Mouse (Mus musculus) neural tube, embryonic 11.5 days (tissue): Measurements from ENCODE around the gene Wdr73. TPM values are rescaled to one million over a fixed set of nuclear protein-coding genes. Genes with fewer than 3 reads are reported as not detected.

Experiments used
- ATAC-seq: fragments of 200-750 bp; cut with Nextera tagmentation; 2 replicates; pipeline ENCODE4 v1.8.0; 2017; ENCODE audit warnings: moderate number of reproducible peaks, mild to moderate bottlenecking, moderate TSS enrichment, moderate library complexity; ENCODE audit not compliant: insufficient read depth, low FRiP score, low TSS enrichment
- DNase-seq: peaks from one replicate; pipeline ENCODE4 v3.0.0-alpha.2; 2015; ENCODE audit warnings: low spot score
- H3K27ac ChIP-seq: fragments of 300-500 bp; sonication (generic); 2 replicates; pipeline ENCODE4 v1.5.1; 2014; ENCODE audit warnings: low read depth, mild to moderate bottlenecking, low read length
- H3K27me3 ChIP-seq: fragments of 300-500 bp; sonication (generic); 2 replicates; pipeline ENCODE4 v1.6.1; 2014; ENCODE audit warnings: mild to moderate bottlenecking, low read length, mixed read lengths; ENCODE audit not compliant: control insufficient read depth, insufficient read depth
- H3K36me3 ChIP-seq: fragments of 300-500 bp; sonication (generic); 2 replicates; pipeline ENCODE4 v1.6.1; 2014; ENCODE audit warnings: mild to moderate bottlenecking, low read length, moderate library complexity, mixed read lengths; ENCODE audit not compliant: control insufficient read depth, insufficient read depth
- H3K4me1 ChIP-seq: fragments of 300-500 bp; sonication (generic); 2 replicates; pipeline ENCODE4 v1.6.1; 2014; ENCODE audit warnings: low read length, mixed read lengths; ENCODE audit not compliant: control insufficient read depth, insufficient read depth
- H3K4me2 ChIP-seq: fragments of 300-500 bp; sonication (generic); 2 replicates; pipeline ENCODE4 v1.6.1; 2014; ENCODE audit warnings: low read depth, mild to moderate bottlenecking, moderate library complexity
- H3K4me3 ChIP-seq: fragments of 300-500 bp; sonication (generic); 2 replicates; pipeline ENCODE4 v1.5.1; 2014; ENCODE audit warnings: low read depth, low read length
- H3K9ac ChIP-seq: fragments of 300-500 bp; sonication (generic); 2 replicates; pipeline ENCODE4 v1.6.1; 2014; ENCODE audit warnings: mild to moderate bottlenecking, low read length
- H3K9me3 ChIP-seq: fragments of 300-500 bp; sonication (generic); 2 replicates; pipeline ENCODE4 v1.6.1; 2016; ENCODE audit warnings: low read length; ENCODE audit not compliant: control insufficient read depth
- WGBS: fragments of 180-500 bp; shearing (Covaris S2); extraction: QIAGEN DNeasy Blood & Tissue Kit; methylation state at CpG from one replicate; pipeline ENCODE4 v1.1.7; 2014; 5-methylcytosine and 5-hydroxymethylcytosine counted together
- polyA plus RNA-seq: library from polyadenylated mRNA; unstranded; fragments of >200 nt; fragmentation: Nextera tagmentation; extraction: Ambion mirVana; gene quantifications from 2 replicates; pipeline ENCODE4 v1.2.1, GENCODE M21; 2014

The Wdr73 gene
- polyA plus RNA-seq, 1 experiment from 2014 or later, result 37.7 TPM

DNA sequence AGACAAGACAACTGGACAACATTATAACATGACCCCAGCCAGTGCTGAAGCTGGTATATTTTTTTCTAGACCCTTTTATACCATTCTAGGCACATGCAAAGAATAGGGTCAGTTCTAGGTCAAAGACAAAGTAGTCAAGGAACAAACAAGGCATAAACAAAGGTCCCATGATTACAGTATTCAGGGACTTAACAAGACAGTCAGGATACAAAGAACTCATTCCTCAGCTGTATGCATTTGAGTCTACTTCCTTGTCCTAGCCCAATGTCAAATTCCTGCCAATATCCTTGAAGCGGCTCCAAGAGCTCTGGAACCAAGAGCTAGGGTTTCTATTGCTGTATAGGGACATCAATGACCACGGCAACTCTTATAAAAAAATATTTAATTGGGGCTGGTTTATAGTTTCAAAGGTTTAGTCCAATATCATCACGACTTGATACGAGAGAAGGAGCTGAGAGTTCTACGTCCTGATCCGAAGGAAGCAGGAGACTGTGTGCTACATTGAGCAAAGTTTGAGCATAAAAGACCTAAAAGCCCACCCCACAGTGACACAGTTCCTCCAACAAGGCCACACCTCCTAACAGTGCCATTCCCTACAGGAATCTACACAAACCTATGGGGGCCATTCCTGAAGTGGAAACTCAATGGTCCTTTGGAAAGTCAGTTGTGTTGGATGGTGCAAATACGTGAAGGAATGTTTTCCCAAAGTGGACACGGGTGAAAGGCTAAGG lies 57.0 kb downstream of the Wdr73 start:
- DNase-seq (no peak), ATAC-seq (no peak)
- no peak overlapping the region for H3K4me3 ChIP-seq
- no peaks in the 10 kb centered on the region for H3K4me1 ChIP-seq
- no peaks in the 10 kb centered on the region for H3K27me3 ChIP-seq
- H3K9ac ChIP-seq, result no peak overlapping the region
- 93% methylated on average over 8 of the region's 8 CpGs for WGBS
- H3K4me2 ChIP-seq, result no peak overlapping the region
- H3K9me3 ChIP-seq, result no peaks in the 10 kb centered on the region
- H3K36me3 ChIP-seq, result no peaks in the 10 kb centered on the region
- no peak overlapping the region for H3K27ac ChIP-seq

DNA sequence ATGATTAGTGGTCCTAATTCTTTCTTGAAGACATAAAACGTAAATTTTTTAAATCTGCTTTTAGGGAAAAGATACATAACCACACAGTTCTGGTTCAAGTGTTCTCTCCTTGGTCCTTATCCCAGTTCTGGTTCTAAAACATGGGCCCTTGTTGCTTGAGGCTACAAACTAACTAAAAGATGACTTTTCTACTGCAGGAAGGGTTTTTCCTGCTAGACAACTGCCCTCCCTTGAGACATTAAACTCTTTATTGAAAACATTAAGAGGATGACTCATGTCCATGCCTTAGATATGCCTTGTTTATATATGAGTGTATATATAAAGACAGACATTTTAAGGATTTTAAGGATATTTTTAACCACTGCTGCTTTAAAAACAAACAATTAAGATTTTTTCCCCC lies 57.9 kb downstream of the Wdr73 start:
- no peak for DNase-seq
- ATAC-seq, result no peak
- H3K4me1 ChIP-seq, result no peaks in the 10 kb centered on the region
- H3K9ac ChIP-seq, result no peak overlapping the region
- no peak overlapping the region for H3K4me2 ChIP-seq
- no peaks in the 10 kb centered on the region for H3K27me3 ChIP-seq
- H3K27ac ChIP-seq, result no peak overlapping the region
- H3K4me3 ChIP-seq, result no peak overlapping the region
- H3K9me3 ChIP-seq, result no peaks in the 10 kb centered on the region
- WGBS, result 94% methylated on average over 1 of the region's 1 CpGs
- H3K36me3 ChIP-seq, result no peaks in the 10 kb centered on the region

DNA sequence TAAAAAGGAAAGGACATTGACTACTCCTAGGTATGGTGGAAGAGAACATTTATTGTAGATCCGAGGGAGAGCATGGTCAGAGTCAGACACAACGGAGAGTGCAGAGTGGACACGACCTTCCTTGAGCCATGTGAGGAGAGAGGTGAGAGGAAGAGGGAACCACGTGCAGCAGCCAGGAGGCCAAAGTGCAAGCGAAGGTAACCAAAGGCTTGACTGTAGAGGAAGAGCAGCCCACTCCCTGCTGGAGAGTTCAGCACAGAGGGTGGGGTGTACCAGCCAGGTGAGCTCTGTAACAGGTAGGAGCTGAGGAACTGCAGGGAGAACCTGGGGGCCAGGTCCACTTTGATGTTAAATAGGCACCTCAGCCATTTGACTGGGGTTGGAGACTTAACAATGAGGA lies 58.9 kb downstream of the Wdr73 start:
- Histone ChIP-seq H3K4me1 (no peaks in the 10 kb centered on the region), H3K9me3 (no peaks in the 10 kb centered on the region), H3K4me2 (no peak overlapping the region), H3K4me3 (no peak overlapping the region), H3K27ac (no peak overlapping the region), H3K9ac (no peak overlapping the region), H3K27me3 (no peaks in the 10 kb centered on the region), H3K36me3 (no peaks in the 10 kb centered on the region)
- DNase-seq, result no peak
- WGBS, result 73% methylated on average over 5 of the region's 5 CpGs
- ATAC-seq, result no peak

DNA sequence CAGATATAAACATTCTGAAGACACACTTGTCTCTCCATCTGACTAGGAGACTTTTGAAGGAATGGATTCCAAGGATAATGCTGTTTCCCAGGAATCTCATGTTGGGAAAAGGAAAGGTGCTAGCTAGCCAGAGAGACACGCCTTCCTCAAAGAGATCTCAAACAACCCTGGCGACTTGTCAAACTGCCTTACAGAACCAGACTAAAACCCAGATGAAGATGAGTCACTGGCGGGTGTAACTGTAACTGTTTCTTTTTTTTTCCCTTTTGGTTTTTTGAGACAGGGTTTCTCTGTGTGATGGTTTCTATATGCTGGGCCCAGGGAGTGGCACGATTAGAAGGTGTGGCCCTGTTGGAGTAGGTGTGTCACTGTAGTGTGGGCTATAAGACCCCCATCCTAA lies 60.1 kb downstream of the Wdr73 start:
- Histone ChIP-seq H3K4me2 (no peak overlapping the region), H3K36me3 (no peaks in the 10 kb centered on the region), H3K27ac (no peak overlapping the region), H3K4me3 (no peak overlapping the region), H3K27me3 (no peaks in the 10 kb centered on the region), H3K9ac (no peak overlapping the region), H3K4me1 (no peaks in the 10 kb centered on the region), H3K9me3 (no peaks in the 10 kb centered on the region)
- no peak for DNase-seq
- 83% methylated on average over 4 of the region's 4 CpGs for WGBS
- ATAC-seq, result no peak

Other genes starting within 250 kb of the Wdr73 start
- gene Crtc3, start 212.4 kb downstream of the Wdr73 start, polyA plus RNA-seq, result 11.8 and 11.9 TPM in 2 replicates
- gene Iqgap1, start 75.3 kb downstream of the Wdr73 start, polyA plus RNA-seq, result 26.4 TPM in 2 replicates
- gene Zscan2, start 40.3 kb downstream of the Wdr73 start, polyA plus RNA-seq, result 4.2 and 4.9 TPM in 2 replicates
- gene Nmb, start 3.8 kb upstream of the Wdr73 start, polyA plus RNA-seq, result 5.1 TPM in 2 replicates
- 181 and 196 TPM in 2 replicates for gene Sec11a, start 46.5 kb upstream of the Wdr73 start, polyA plus RNA-seq
- gene Zfp592, start 92.4 kb upstream of the Wdr73 start, polyA plus RNA-seq, result 14.1 and 16.2 TPM in 2 replicates
- gene Alpk3, start 156.3 kb upstream of the Wdr73 start, polyA plus RNA-seq, result 0.76 and 1.1 TPM in 2 replicates
- gene Slc28a1, start 213.5 kb upstream of the Wdr73 start, polyA plus RNA-seq, result not detected in 2 replicates